Mouse (Mus musculus): ENCODE data around the gene Nckap5. TPM values are rescaled to one million over a fixed set of nuclear protein-coding genes. Genes with fewer than 3 reads are reported as not detected.

The Nckap5 gene
- total and polyA plus RNA-seq, 3 experiments, result not detected

DNA sequence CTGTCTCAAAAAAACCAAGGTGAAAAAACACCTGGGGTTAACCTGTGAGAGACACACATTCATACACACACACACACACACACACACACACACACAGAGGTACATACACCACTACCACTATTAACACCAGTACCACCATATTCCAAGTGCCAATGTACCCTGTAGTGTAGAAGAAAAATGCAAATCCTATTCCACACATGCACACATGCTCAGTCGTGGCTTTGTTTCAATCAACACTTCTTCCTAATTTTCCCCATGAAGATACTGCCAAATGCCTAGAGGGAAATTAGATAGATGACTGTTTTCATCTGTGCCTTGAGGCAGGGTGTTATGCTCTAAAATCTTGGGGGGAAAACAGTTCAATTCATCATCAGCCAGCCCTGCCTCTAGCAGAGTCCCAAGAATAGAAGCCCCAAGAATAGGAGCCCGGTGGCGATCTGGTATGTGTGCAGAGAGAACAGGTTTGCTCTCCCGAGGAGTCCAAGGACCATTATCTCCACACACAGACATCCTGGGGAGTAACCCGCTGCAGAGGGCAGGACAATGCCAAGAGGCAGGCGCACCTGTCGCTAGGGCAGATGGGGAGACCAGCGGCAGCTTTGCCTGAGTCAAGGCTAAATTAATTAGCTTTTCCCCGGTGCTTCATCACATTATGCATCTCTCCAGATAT lies 376.0 kb downstream of the Nckap5 start:
- Histone ChIP-seq H3K27me3 (replicated peaks) (no peaks in the 10 kb centered on the region), H3K4me2 (ENCODE audit: insufficient read depth, low read depth, poor library complexity, severe bottlenecking) (no peak overlapping the region), H3K9ac (ENCODE audit: insufficient read depth, low read depth) (no peak overlapping the region), H3K79me2 (replicated peaks; ENCODE audit: control insufficient read depth, extremely low read depth, insufficient read depth, poor library complexity, severe bottlenecking) (no peaks in the 10 kb centered on the region), H3K4me1 (ENCODE audit: control insufficient read depth in 1 of 2, insufficient read depth in 2 of 2) (no peaks in the 10 kb centered on the region), H3K9me3 (replicated peaks; ENCODE audit: low read length) (peaks cover 67% of the 10 kb centered on the region), H3K4me3 (replicated peaks in 1 of 3; ENCODE audit: low read depth in 2 of 3, low read length in 2 of 3, poor library complexity in 1 of 3) (no peak overlapping the region), H3K27ac (ENCODE audit: insufficient read depth, low read depth) (no peak overlapping the region), H3K36me3 (replicated peaks in 1 of 2; ENCODE audit: control insufficient read depth in 1 of 2, insufficient read depth in 1 of 2, low read length in 1 of 2) (no peaks in the 10 kb centered on the region)
- dilution Hi-C loops (cut with MboI; ENCODE audit: extremely low pct_ligation_motif_present, extremely low pct_unique_long_range_greater_than_20kb, low sequenced_read_pairs), result no loop called here
- no peak for TF ChIP-seq MYC (IDR thresholded peaks at IDR 0.05; ENCODE audit: low read depth, low read length)
- TF ChIP-seq TCF12 (IDR thresholded peaks at IDR 0.05; ENCODE audit: low read depth, low read length), result no peak
- no peak for TF ChIP-seq HCFC1 (IDR thresholded peaks at IDR 0.05; ENCODE audit: low read depth, low read length)
- TF ChIP-seq ETS1 (conservative IDR thresholded peaks at IDR 0.05; ENCODE audit: low read depth, low read length), result no peak
- TF ChIP-seq POLR2AphosphoS2 (IDR thresholded peaks at IDR 0.05; ENCODE audit: low read depth, low read length), result no peak
- no peak for TF ChIP-seq SMC3 (IDR thresholded peaks at IDR 0.05; ENCODE audit: low read depth, low read length)
- no peak for TF ChIP-seq RCOR1 (conservative IDR thresholded peaks at IDR 0.05; ENCODE audit: low read depth, low read length)
- TF ChIP-seq CTCF (conservative IDR thresholded peaks at IDR 0.05 in 1 of 2, IDR thresholded peaks at IDR 0.05 in 1 of 2; ENCODE audit: low read depth in 2 of 2, low read length in 2 of 2), result no peak
- TF ChIP-seq MEF2A (IDR thresholded peaks at IDR 0.05; ENCODE audit: borderline replicate concordance, low read depth, low read length), result no peak
- no peak for TF ChIP-seq MAX (IDR thresholded peaks at IDR 0.05; ENCODE audit: low read length)
- no peak for TF ChIP-seq USF2 (conservative IDR thresholded peaks at IDR 0.05; ENCODE audit: low read depth, low read length)
- TF ChIP-seq USF1 (IDR thresholded peaks at IDR 0.05; ENCODE audit: low read depth, low read length), result no peak
- no peak for TF ChIP-seq E2F4 (IDR thresholded peaks at IDR 0.05; ENCODE audit: insufficient replicate concordance, low read depth, low read length)
- no peak for TF ChIP-seq JUN (IDR thresholded peaks at IDR 0.05; ENCODE audit: insufficient read depth, low read depth, low read length)
- TF ChIP-seq BHLHE40 (IDR thresholded peaks at IDR 0.05; ENCODE audit: low read depth, low read length), result no peak
- in situ Hi-C loops (cut with MboI; ENCODE audit: low pct_ligation_motif_present, low pct_unique_long_range_greater_than_20kb, low sequenced_read_pairs), result no loop called here
- no peak for DNase-seq (ENCODE audit: extremely low read depth)

DNA sequence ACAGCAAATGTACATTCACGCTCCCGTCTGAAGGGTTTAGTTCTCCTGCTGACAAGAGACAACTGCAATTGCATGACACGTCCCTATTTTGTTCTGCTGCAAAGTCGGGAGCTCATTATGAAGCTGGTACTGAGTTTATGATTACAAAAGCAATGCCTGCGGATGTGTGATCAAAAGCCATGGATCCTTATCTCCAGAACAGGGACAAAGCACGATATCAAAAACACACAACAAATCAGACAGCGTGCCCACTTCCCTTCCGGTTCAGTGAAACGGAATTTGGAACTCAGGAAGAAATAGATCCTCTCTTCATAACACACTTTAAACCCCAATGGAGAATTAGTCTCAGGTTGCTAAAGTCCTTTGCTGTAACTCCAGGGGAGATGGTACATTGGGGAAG lies 379.1 kb downstream of the Nckap5 start:
- TF ChIP-seq NELFE (IDR thresholded peaks at IDR 0.05; ENCODE audit: low read depth, low read length), result no peak
- TF ChIP-seq MAFK (IDR thresholded peaks at IDR 0.05; ENCODE audit: insufficient replicate concordance, low read length), result no peak
- no peak for TF ChIP-seq SIN3A (IDR thresholded peaks at IDR 0.05; ENCODE audit: low read length)
- TF ChIP-seq MXI1 (IDR thresholded peaks at IDR 0.05; ENCODE audit: low read depth, low read length), result no peak
- no peak for TF ChIP-seq MAZ (IDR thresholded peaks at IDR 0.05; ENCODE audit: low read depth, low read length)
- TF ChIP-seq EP300 (IDR thresholded peaks at IDR 0.05; ENCODE audit: low read length), result no peak
- TF ChIP-seq ZKSCAN1 (IDR thresholded peaks at IDR 0.05; ENCODE audit: borderline replicate concordance, low read depth, low read length), result no peak
- no peak for TF ChIP-seq TBP (conservative IDR thresholded peaks at IDR 0.05; ENCODE audit: low read depth, low read length)
- TF ChIP-seq POLR2AphosphoS2 (IDR thresholded peaks at IDR 0.05; ENCODE audit: low read depth, low read length), result no peak
- no peak for TF ChIP-seq USF2 (conservative IDR thresholded peaks at IDR 0.05; ENCODE audit: low read depth, low read length)
- no peak for TF ChIP-seq MEF2A (IDR thresholded peaks at IDR 0.05; ENCODE audit: borderline replicate concordance, low read depth, low read length)
- no peak for TF ChIP-seq MAX (IDR thresholded peaks at IDR 0.05; ENCODE audit: low read length)
- no peaks in the 10 kb centered on the region for H3K36me3 ChIP-seq (replicated peaks in 1 of 2; ENCODE audit: control insufficient read depth in 1 of 2, insufficient read depth in 1 of 2, low read length in 1 of 2)
- H3K9me3 ChIP-seq (replicated peaks; ENCODE audit: low read length), result peaks cover 66% of the 10 kb centered on the region
- no peaks in the 10 kb centered on the region for H3K79me2 ChIP-seq (replicated peaks; ENCODE audit: control insufficient read depth, extremely low read depth, insufficient read depth, poor library complexity, severe bottlenecking)
- H3K4me3 ChIP-seq (replicated peaks in 1 of 3; ENCODE audit: low read depth in 2 of 3, low read length in 2 of 3, poor library complexity in 1 of 3), result no peak overlapping the region
- no peak overlapping the region for H3K9ac ChIP-seq (ENCODE audit: insufficient read depth, low read depth)
- in situ Hi-C loops (cut with MboI; ENCODE audit: low pct_ligation_motif_present, low pct_unique_long_range_greater_than_20kb, low sequenced_read_pairs) (no loop called here), dilution Hi-C loops (cut with MboI; ENCODE audit: extremely low pct_ligation_motif_present, extremely low pct_unique_long_range_greater_than_20kb, low sequenced_read_pairs) (no loop called here)
- no peak overlapping the region for H3K27ac ChIP-seq (ENCODE audit: insufficient read depth, low read depth)
- H3K4me2 ChIP-seq (ENCODE audit: insufficient read depth, low read depth, poor library complexity, severe bottlenecking), result no peak overlapping the region
- no peaks in the 10 kb centered on the region for H3K27me3 ChIP-seq (replicated peaks)
- DNase-seq (ENCODE audit: extremely low read depth), result no peak
- no peaks in the 10 kb centered on the region for H3K4me1 ChIP-seq (ENCODE audit: control insufficient read depth in 1 of 2, insufficient read depth in 2 of 2)
